Mouse (Mus musculus) frontal cortex, postnatal 10 days (tissue): ENCODE measurements around the gene Il1r1.

Experiments used
- DNase-seq, 2 experiments: peaks; one replicate each; pipeline ENCODE4 v3.0.0; 2022; ENCODE audit warnings: low spot score in 2 of 2, mixed read lengths in 1 of 2

Gene Il1r1

GRCm38 (mm10) chr1:40224539-40225284 is at the start of gene Il1r1:
Il1r1 (plus strand) TSS chr1:40225080.
- DNase-seq, result no peak

DNA sequence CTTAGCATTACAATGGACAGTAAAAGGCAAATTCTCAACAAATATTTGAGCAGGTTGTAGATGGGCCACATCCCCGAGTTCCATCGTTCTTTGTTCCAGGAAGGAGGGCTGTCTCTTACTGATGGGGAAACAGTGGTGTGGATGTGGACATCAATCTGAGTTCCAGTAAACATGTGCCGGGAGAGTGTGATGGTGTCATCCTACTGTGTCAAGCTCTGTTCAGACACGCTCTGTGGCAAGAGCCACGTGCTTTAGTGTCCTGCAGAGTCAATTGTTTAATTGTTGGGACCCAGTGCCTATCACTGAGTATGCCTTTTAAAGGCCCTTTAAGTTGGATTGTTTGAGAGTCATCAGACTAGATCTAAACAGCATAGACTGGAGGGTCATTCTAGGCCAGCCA is 49.8 kb upstream of the Il1r1 start:
- no peak for DNase-seq

GRCm38 (mm10) chr1:40175797-40176196 is 49.1 kb upstream of the Il1r1 start:
- DNase-seq, result no peak

DNA sequence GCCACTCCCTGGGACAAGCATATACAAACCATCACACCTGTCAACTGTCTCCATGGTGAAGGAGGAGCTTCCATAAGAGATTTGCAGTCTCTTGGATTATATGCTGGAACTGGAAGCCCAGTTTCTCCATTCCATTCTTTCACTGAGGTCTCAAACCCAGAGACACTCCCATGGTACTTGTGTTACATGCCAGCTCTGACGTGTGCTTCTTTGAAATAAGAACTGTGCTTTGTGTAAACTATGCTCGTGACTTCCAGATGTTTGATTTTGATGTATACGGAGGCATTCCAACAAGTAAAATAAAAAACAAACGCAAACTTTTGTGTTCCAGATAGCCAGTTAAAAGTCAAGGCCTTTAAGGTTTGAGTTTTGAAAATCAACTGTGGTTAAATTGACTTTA is 45.8 kb upstream of the Il1r1 start:
- DNase-seq, result no peak

GRCm38 (mm10) chr1:40179493-40179892 is 45.4 kb upstream of the Il1r1 start:
- DNase-seq, result no peak

- DNase-seq, result no peak
Observed at GRCm38 (mm10) chr1:40180861-40181260, 44.0 kb upstream of the Il1r1 start.

- no peak for DNase-seq
Observed at GRCm38 (mm10) chr1:40181716-40182115, 43.2 kb upstream of the Il1r1 start.

DNA sequence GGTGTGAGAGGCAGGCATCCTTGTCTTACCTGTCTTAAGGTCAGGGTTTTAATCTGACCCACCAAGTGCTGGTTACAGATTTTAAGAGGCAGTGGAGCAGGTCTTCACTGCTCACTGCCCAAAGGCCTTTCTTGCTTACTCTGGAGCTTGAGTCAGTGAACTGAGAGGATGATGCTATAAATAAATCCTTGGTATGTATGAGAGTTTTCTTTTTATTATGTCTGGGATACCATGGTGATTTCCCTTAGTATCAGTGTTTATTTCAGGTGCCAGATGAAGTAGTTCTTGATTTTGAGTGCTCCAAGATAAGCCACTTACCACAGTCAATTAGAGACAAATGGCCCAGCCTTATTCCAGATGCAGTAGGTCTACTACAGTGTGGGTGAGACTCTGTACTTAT is 41.5 kb upstream of the Il1r1 start:
- DNase-seq, result no peak

GRCm38 (mm10) chr1:40187961-40188360 is 36.9 kb upstream of the Il1r1 start:
- no peak for DNase-seq

DNA sequence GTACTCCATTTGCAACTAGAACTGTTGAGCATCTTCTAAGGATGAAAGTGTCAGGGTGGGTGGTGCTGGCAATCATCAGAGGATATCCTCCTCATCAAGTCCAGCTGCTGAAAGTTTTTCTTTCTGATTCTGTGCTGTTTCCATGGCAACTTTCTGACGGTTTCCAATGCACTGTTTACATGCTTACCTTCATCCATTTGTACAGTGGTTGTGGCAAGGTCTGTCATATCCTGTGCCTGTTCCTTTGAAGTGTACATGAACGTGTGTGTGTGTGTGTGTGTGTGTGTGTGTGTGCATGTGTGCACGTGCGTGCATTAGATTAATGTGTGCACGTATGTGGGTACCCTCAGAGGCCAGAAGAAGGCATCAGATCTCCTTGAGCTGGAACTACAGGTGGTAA is 34.9 kb upstream of the Il1r1 start:
- DNase-seq, result no peak

DNA sequence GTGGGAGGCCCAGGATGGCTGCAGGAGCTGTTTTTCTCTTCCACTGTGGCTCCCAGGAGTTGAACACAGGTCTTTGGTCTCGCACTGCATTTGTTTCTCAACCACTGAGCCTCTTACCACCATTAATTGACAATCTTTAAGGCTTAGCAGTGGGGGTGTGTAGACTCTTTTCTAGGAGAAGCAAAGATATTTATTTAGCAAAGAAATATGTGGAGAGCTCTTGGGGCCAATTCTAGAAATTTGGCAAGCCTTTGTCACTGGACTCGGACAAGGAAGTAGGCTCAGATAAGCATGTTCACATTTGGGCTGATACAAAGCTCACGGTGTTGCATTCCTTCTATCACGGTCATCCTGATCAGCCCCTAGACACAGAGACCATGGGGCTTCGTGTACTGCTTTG is 34.0 kb upstream of the Il1r1 start:
- DNase-seq, result no peak

DNA sequence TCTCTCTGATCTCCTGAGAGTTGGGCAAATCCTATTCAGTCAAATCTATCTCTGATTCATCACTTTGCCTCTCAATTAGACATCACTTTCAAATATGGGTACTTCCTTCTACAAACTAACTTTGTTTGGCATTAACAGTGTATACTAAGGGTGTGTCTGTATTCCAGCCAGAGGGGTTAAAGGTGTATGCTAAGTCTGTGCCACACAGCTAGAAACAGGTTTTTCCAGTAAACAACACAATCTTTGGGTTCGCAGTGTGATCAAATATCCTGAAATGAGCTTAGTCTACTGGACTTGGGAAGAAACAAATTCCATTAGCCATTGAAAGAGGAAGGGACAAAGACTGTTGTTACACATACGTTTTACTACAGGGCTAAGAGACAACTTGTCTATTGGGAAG is 30.6 kb upstream of the Il1r1 start:
- no peak for DNase-seq

DNA sequence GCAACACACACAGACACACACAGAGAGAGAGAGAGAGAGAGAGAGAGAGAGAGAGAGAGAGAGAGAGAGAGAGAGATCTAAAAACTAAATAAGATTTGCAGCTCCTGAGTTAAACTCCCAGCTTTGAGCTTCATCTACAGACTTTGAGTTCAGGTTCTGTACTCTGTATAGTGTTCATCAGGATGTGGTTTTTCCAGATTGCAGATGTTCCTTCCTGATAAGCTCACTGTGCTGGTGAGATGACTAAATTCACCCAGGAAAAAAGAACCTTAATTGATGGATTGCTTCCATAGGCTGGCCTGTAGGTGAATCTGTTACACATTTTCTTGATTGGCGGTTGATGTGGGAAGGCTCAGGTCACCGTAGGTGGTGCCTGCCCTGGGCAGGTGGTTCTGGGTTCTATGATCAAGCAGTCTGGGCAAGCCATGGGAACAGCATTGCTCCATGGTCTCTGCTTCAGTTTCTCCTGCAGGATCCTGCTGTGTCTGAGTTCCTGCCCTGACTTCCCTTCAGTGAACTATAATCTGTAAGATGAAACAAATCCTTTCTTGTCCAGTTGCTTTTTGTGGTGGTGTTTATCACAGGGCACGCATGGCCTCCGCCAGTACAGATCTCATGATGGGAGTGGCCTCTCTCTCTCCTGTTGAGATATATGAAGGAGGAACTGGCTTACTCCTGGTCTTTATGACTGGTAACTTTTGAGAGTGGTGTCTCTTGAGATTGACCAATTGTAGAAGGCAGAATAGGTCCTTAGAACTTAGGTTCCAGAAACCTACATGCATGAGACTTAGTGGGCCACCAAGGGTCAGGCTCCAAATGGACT is 11.3 kb upstream of the Il1r1 start:
- DNase-seq, result no peak

DNA sequence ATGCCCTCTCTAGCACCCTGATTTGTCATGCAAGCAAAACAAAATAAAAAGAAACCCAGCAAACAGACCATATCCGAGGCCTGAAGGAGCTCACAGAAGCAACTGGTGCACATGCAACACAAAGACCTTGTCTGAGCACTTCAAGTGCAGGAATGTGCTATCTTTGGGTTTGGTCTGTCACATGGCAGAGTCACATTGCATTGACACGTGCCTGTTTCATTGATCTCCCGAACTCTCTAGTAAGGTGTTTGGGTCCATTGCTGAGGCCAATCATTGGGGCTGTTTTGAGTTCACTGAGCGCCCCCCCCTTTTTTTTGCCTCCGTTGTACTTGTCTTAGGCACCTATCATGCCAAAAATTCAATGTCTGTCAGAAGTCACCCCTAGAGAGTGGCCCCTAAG is 7.4 kb upstream of the Il1r1 start:
- DNase-seq, result no peak

- no peak for DNase-seq
Observed at GRCm38 (mm10) chr1:40218603-40219002, 6.3 kb upstream of the Il1r1 start.

DNA sequence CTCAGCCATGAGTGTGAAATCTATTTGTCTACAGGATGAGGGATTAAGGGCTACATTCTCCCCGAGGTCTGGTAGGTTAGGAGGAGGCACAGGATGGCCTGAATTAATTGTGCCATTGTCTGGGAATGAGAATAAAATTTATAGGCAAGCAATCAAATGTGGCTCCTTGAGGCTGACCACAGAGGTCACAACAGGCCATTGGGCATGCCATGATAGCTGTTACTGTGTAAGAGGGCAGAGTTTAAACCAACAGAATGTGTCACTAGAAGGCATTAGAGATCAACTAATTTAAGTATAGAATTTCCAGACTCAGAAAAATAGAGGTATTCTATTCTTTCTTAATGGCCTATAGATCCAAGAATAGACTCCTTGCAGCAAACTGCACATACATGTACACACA is 4.3 kb upstream of the Il1r1 start:
- DNase-seq, result no peak

- no peak for DNase-seq
Observed at GRCm38 (mm10) chr1:40221864-40222263, 3.0 kb upstream of the Il1r1 start.

- DNase-seq, result no peak
Observed at GRCm38 (mm10) chr1:40222680-40223079, 2.2 kb upstream of the Il1r1 start.

DNA sequence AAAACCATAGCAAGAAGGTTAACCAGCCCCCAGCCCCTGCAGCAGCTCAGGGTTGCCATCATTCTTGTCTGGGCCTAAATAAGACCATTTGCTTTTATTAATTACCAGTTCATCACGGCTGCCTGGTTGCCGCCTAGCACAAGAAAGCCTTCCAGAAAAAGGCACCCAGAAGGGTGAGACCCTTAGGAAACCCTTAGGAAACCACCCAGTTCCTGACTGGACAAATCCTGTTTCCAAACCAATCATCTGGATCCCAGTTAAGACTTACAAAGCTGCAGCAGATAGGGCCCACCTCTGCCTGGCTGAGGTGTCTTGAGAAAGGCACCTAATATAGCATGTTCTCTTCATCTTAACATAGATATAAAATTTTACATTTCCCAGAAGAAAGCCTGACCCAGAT is 1.3 kb upstream of the Il1r1 start:
- DNase-seq, result no peak

DNA sequence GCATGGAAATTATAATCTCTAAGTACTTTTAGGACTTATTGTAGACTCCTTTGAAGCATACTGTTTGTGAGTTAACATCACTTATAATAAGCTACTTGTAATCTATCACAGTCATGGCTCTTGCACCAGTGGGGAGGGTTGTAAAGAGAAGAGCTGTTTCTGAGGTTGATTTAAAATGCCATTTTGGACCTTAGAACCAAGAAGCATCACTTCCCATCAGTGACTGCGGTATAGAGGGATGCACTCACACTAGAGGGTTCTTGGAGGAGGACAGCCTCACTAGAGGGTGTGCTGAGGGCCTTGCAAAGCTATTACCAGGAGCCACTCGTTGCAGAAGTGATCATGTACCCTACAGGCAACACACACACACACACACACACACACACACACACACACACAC is 700 bp downstream of the Il1r1 start:
- no peak for DNase-seq

GRCm38 (mm10) chr1:40229033-40229432 is 4.2 kb downstream of the Il1r1 start:
- no peak for DNase-seq

DNA sequence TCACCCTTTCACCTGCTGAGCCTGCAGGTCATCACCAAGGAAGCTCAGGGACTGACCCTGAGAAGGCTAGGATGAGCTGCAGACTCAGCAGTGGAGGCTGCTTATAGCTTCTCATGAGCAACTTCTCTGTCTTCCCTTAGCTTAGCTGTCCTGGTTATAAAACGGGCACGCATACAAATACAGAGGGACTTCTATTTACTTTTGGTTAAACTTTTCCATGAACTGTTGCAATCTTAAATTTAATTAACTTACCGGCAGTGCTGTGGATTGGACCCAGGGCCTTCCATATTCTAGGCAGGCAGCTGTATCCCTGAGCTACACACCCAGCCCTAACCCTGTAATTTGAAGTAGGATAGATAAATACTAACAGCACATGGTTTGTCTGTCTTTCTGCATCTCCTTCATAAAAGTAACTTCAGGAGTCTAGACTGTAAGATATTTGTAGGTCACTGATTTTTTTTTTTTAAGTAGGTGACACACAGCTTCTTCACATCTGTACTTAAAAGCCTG is 4.9 kb downstream of the Il1r1 start:
- DNase-seq, result no peak

DNA sequence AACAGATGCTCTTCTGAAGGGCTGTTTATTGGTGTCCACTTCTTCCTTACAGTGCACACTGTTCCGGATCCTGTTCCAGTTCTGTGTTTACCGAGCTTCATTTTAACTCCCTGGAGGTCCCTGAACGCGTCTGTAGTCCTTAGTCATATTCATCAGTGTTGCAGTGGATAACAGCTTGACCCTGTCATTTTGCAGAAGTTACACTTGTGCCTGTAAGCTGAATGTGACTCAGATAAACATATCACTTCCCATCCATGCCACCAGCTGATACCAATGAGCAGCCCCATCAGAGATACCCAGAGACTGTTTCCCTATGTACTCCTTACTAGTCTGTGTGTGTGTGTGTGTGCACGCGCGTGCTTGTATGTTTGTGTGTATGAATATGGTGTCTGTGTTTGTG is 5.5 kb downstream of the Il1r1 start:
- DNase-seq, result no peak
